Mouse (Mus musculus) liver, embryonic 14.5 days (tissue): ENCODE measurements around the gene Rras2.

ENCODE experiments used
- CTCF ChIP-seq: IDR thresholded peaks from 2 replicates; pipeline ENCODE4 v1.5.1; 2016; ENCODE audit warnings: antibody characterized with exemption, low read depth, control low read depth
- EP300 ChIP-seq: IDR thresholded peaks from 2 replicates; pipeline ENCODE4 v1.6.1; 2016; ENCODE audit warnings: antibody characterized with exemption, low read depth

- TF ChIP-seq CTCF: no peak
- no peak for TF ChIP-seq EP300
Measured at GRCm38 (mm10) chr7:114138261-114138660, 20.7 kb upstream of the Rras2 start.
